Comparison of ENCODE assay signal across 28 mouse cellular contexts in the genomic region with DNA sequence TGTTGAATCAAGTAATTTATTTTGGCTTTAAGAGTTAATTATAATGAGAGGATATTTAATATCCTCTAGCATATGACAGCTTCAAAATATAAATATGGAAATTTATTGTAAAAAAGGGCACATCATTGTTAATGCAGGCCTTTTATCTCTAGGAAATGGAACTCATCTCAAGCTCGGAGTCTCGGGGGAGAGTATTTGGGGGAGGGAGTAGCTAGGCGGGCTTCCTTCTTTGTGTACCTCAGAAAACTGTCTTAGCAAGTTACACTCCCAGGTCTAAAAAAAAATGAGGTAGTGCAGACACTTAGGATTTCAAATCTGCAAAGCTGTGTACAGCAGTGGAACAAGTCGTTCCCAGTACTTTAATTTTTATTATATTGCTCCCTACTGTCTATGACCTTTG.
DNase-seq lines count a peak whose midpoint lies in the region; ATAC-seq and TF ChIP-seq lines count a peak whose summit lies in the region.
"Had no signal": no experiment of that assay in that cellular context is flagged by ENCODE, and none has a peak within 500 bp of the region (broad histone marks: within the 10 kb centered on the region; RNA-seq: fewer than 3 reads in every experiment).

No protein-coding gene starts in this region.

- peak overlapping the region; percentile 28; the same call in 1 of the 2 replicates for H3K27ac ChIP-seq in gastrocnemius, adult 2 months
- no peak overlapping the region for H3K27ac ChIP-seq in midbrain, embryonic 14.5 days (replicated peaks; ENCODE audit: low read depth, low read length)
- H3K27ac ChIP-seq in midbrain, embryonic 11.5 days (ENCODE audit: low read depth, low read length) = no peak overlapping the region
- H3K27ac ChIP-seq: embryonic facial prominence, embryonic 13.5 days; embryonic facial prominence, embryonic 15.5 days; forebrain, embryonic 10.5 days; forebrain, embryonic 12.5 days had no signal

- WGBS in midbrain, embryonic 14.5 days = 46% methylated on average over 4 of the region's 4 CpGs
- WGBS in midbrain, embryonic 11.5 days = 72% methylated on average over 4 of the region's 4 CpGs

- ATAC-seq in midbrain, embryonic 14.5 days (ENCODE audit: low FRiP score, low TSS enrichment) = no peak
- no peak for ATAC-seq in midbrain, embryonic 11.5 days (ENCODE audit: low FRiP score)
- ATAC-seq: activated CD4-positive, CD25-positive, alpha-beta regulatory T cell, adult 4 months; CD4-positive, CD25-positive, alpha-beta regulatory T cell, adult 4 months; forebrain, embryonic 14.5 days; forebrain, embryonic 16.5 days; Patski had no signal

- no peak overlapping the region for H3K4me2 ChIP-seq in midbrain, embryonic 14.5 days (ENCODE audit: low read length)
- no peak overlapping the region for H3K4me2 ChIP-seq in midbrain, embryonic 11.5 days
- H3K4me2 ChIP-seq: embryonic facial prominence, embryonic 13.5 days; embryonic facial prominence, embryonic 15.5 days; forebrain, embryonic 12.5 days had no signal

- intact Hi-C loops in gastrocnemius, adult 2 months (cut with DNase I) = loop anchor here (10.0 kb wide), 1 partner anchor 170 kb away; no protein-coding TSS in a partner anchor
- intact Hi-C loops in gastrocnemius, postnatal 14 days (cut with DNase I; ENCODE audit: low total_unique reads) = no loop called here

- no peaks in the 10 kb centered on the region for H3K27me3 ChIP-seq in midbrain, embryonic 14.5 days (ENCODE audit: control insufficient read depth, insufficient read depth, low read length)
- H3K27me3 ChIP-seq in midbrain, embryonic 11.5 days (ENCODE audit: control insufficient read depth, insufficient read depth, low read length) = no peaks in the 10 kb centered on the region
- H3K27me3 ChIP-seq: CH12.LX; embryonic facial prominence, embryonic 13.5 days; embryonic facial prominence, embryonic 15.5 days; forebrain, embryonic 12.5 days; Patski had no signal

- no peak for TF ChIP-seq POLR2A in brain, embryonic 14.5 days (IDR thresholded peaks at IDR 0.05; ENCODE audit: borderline replicate concordance, extremely low read depth, insufficient read depth, insufficient read length, poor library complexity, severe bottlenecking)

- no peaks in the 10 kb centered on the region for H3K9me3 ChIP-seq in midbrain, embryonic 14.5 days (ENCODE audit: control insufficient read depth, low read length)
- no peaks in the 10 kb centered on the region for H3K9me3 ChIP-seq in midbrain, embryonic 11.5 days (ENCODE audit: control insufficient read depth, low read length)
- H3K9me3 ChIP-seq: embryonic facial prominence, embryonic 13.5 days; embryonic facial prominence, embryonic 15.5 days; forebrain, embryonic 10.5 days; forebrain, embryonic 12.5 days; G1E had no signal

- no peak for DNase-seq in gastrocnemius, adult 2 months
- no peak for DNase-seq in gastrocnemius, postnatal 14 days
- peak; percentile 62 for DNase-seq in midbrain, embryonic 14.5 days
- no peak for DNase-seq in midbrain, embryonic 11.5 days (ENCODE audit: low spot score, missing footprints)
- peak; percentile 53 for DNase-seq in brain, embryonic 14.5 days (ENCODE audit: low read depth)
- DNase-seq: adrenal gland, adult 8-10 months; adrenal gland, postnatal 14 days; adrenal gland, postnatal 36 days; B cell, adult 2 months; cerebellum, adult 11 months; cerebellum, adult 18-20 months; cerebellum, adult 8-10 months; cerebellum, adult 9-11 months; cerebellum, postnatal 14 days; cerebellum, postnatal 36 days; embryo, embryonic 11 days had no signal

- no peak overlapping the region for H3K9ac ChIP-seq in midbrain, embryonic 14.5 days (replicated peaks; ENCODE audit: low read length)
- no peak overlapping the region for H3K9ac ChIP-seq in midbrain, embryonic 11.5 days (ENCODE audit: low read length)
- H3K9ac ChIP-seq: embryonic facial prominence, embryonic 13.5 days; embryonic facial prominence, embryonic 15.5 days; forebrain, embryonic 12.5 days had no signal

- TF ChIP-seq CTCF in gastrocnemius, adult 2 months (IDR thresholded peaks at IDR 0.05) = no peak
- no peak for TF ChIP-seq CTCF in brain, embryonic 14.5 days (IDR thresholded peaks at IDR 0.05; ENCODE audit: borderline replicate concordance, extremely low read depth, insufficient read depth, insufficient read length)

- no peaks in the 10 kb centered on the region for H3K4me1 ChIP-seq in midbrain, embryonic 14.5 days (ENCODE audit: control insufficient read depth, insufficient read depth, low read length)
- H3K4me1 ChIP-seq in midbrain, embryonic 11.5 days (ENCODE audit: control insufficient read depth, insufficient read depth, low read length) = no peaks in the 10 kb centered on the region
- H3K4me1 ChIP-seq: embryonic facial prominence, embryonic 15.5 days; forebrain, embryonic 10.5 days; forebrain, embryonic 12.5 days had no signal

- H3K4me3 ChIP-seq in gastrocnemius, adult 2 months = no peak overlapping the region
- no peak overlapping the region for H3K4me3 ChIP-seq in midbrain, embryonic 14.5 days (replicated peaks; ENCODE audit: low read depth, low read length)
- H3K4me3 ChIP-seq in midbrain, embryonic 11.5 days (ENCODE audit: low read depth, low read length) = no peak overlapping the region
- H3K4me3 ChIP-seq: embryonic facial prominence, embryonic 13.5 days; embryonic facial prominence, embryonic 15.5 days; erythroblast, embryonic 14.5 days; forebrain, embryonic 10.5 days; forebrain, embryonic 12.5 days had no signal

- no peaks in the 10 kb centered on the region for H3K36me3 ChIP-seq in midbrain, embryonic 14.5 days (ENCODE audit: control insufficient read depth, insufficient read depth, low read length)
- H3K36me3 ChIP-seq in midbrain, embryonic 11.5 days (ENCODE audit: control insufficient read depth, insufficient read depth, low read length) = no peaks in the 10 kb centered on the region
- H3K36me3 ChIP-seq: embryonic facial prominence, embryonic 13.5 days; embryonic facial prominence, embryonic 15.5 days; forebrain, embryonic 10.5 days; forebrain, embryonic 12.5 days had no signal

Comparison
In these comparisons a context has a peak if more than half of its experiments do, and no peak if none do; other contexts are left out.
1. DNase-seq: peak in midbrain, embryonic 14.5 days (single experiment) and brain, embryonic 14.5 days (single experiment); none in gastrocnemius, adult 2 months (single experiment), gastrocnemius, postnatal 14 days (single experiment) and midbrain, embryonic 11.5 days (single experiment).